Mouse (Mus musculus): ENCODE measurements around the gene Mxra7.

GRCm38 (mm10) chr11:116775407-116775806, 52.4 kb downstream of the Mxra7 start, which contains the start of gene St6galnac1:
- TF ChIP-seq TCF12 (IDR thresholded peaks at IDR 0.05; ENCODE audit: insufficient read depth, poor library complexity, severe bottlenecking) = no peak
- no peak for TF ChIP-seq POLR2A (IDR thresholded peaks at IDR 0.05; ENCODE audit: insufficient read length, low read depth)
